Mouse (Mus musculus): Measurements from ENCODE around the gene Gm28053. TPM values are rescaled to one million over a fixed set of nuclear protein-coding genes. Genes with fewer than 3 reads are reported as not detected.
"Not testable (repeated sequence)": the region's sequence is repeated elsewhere in the genome, so short reads cannot be mapped to it uniquely, and the experiment has no call there.

Gene Gm28053
- polyA plus RNA-seq, 1 experiment from 2014 or later: 0.71 TPM

DNA sequence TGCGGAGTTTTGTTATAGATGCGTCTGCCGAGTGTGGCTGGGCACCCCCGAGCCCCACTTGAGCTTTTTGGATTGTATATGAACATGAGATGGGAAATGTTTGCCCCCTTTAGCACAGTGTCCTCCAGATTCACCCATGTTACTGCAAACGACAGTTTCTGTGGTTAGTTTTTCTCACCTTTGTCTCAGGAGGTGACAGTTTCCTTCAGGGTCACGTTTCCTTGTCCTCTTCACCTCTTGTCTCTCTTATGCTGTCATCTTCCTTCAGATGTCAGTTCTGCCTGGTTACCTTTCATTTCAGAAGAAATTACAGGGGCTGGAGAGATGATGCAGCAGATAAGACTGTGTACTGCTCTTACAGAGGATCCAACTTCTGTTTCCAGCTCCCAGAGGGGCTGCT lies 38.7 kb upstream of the Gm28053 start:
- no peak for ATAC-seq (ENCODE audit: low FRiP score)
- WGBS: 85% methylated on average over 6 of the region's 6 CpGs

DNA sequence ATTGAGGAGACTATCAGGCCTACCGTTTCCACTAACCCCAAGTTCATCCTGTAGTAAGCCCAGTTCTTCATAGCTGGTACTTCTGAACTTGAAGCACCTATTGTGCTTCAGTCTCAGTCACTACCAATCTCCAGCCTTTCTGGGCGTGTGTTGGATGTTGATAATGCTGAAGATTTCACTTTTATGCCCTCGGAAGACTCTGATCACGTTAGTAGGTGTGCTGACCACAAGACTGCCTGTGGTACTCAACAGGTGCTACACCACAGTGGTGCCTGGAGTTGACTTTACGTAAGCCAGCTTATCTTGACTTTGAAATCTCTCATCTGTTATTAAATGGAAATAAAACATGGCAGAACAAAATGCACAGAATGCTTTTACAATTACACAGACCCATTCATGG lies 38.0 kb upstream of the Gm28053 start:
- H3K27me3 ChIP-seq (ENCODE audit: control insufficient read depth, insufficient read depth, low read length): no peaks in the 10 kb centered on the region
- no peak overlapping the region for H3K4me3 ChIP-seq (replicated peaks; ENCODE audit: low read length)
- no peak overlapping the region for H3K4me2 ChIP-seq (replicated peaks)
- no peak for DNase-seq (ENCODE audit: low spot score)
- no peak for ATAC-seq (ENCODE audit: low FRiP score)
- H3K9ac ChIP-seq: no peak overlapping the region
- no peaks in the 10 kb centered on the region for H3K36me3 ChIP-seq (replicated peaks; ENCODE audit: control insufficient read depth, insufficient read depth)
- H3K27ac ChIP-seq: no peak overlapping the region
- H3K9me3 ChIP-seq (ENCODE audit: control insufficient read depth, low read length): no peaks in the 10 kb centered on the region
- H3K4me1 ChIP-seq (replicated peaks; ENCODE audit: control insufficient read depth, insufficient read depth, low read length): no peaks in the 10 kb centered on the region
- WGBS: 85% methylated on average over 5 of the region's 5 CpGs

More for the DNA sequence above, 38.7 kb upstream of the Gm28053 start:
- Histone ChIP-seq H3K4me3 (replicated peaks; ENCODE audit: low read length) (no peak overlapping the region), H3K27me3 (ENCODE audit: control insufficient read depth, insufficient read depth, low read length) (no peaks in the 10 kb centered on the region), H3K4me2 (replicated peaks) (no peak overlapping the region), H3K36me3 (replicated peaks; ENCODE audit: control insufficient read depth, insufficient read depth) (no peaks in the 10 kb centered on the region), H3K9ac (no peak overlapping the region), H3K4me1 (replicated peaks; ENCODE audit: control insufficient read depth, insufficient read depth, low read length) (no peaks in the 10 kb centered on the region), H3K27ac (no peak overlapping the region), H3K9me3 (ENCODE audit: control insufficient read depth, low read length) (no peaks in the 10 kb centered on the region)
- no peak for DNase-seq (ENCODE audit: low spot score)

DNA sequence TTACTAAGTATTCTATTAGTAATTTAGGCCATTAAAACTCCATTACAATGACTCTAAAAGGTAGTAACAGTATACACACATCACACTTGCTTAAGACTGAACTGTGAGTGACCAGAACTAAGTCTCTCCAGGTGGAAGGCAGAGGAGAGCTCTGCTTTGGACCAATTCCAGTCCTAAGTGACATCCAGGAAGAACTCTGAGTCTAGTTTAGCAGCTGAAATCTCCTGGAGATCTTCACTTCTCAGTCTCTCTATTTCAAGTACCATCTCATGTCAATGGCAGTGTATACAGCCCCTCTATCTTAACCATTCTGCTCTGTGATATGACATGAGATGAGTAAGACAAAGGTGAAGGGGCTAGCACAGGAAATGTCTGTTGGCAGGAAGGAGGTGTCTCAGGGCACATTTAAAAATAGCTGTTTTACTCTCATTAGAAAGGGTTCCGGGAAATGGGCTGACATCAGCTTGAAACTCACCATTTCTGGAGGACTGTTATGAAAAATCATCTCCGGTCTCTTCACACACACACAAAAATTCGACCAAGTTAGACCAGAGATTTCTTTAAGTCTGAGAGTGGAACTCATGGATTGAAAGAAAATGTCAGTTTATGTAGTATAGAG lies 36.8 kb upstream of the Gm28053 start:
- H3K4me2 ChIP-seq (replicated peaks): no peak overlapping the region
- H3K36me3 ChIP-seq (replicated peaks; ENCODE audit: control insufficient read depth, insufficient read depth): no peaks in the 10 kb centered on the region
- no peak overlapping the region for H3K27ac ChIP-seq
- no peaks in the 10 kb centered on the region for H3K9me3 ChIP-seq (ENCODE audit: control insufficient read depth, low read length)
- ATAC-seq (ENCODE audit: low FRiP score): no peak
- no peak overlapping the region for H3K9ac ChIP-seq
- H3K4me1 ChIP-seq (replicated peaks; ENCODE audit: control insufficient read depth, insufficient read depth, low read length): no peaks in the 10 kb centered on the region
- WGBS: 87% methylated on average over 3 of the region's 3 CpGs
- DNase-seq (ENCODE audit: low spot score): no peak
- H3K27me3 ChIP-seq (ENCODE audit: control insufficient read depth, insufficient read depth, low read length): no peaks in the 10 kb centered on the region
- no peak overlapping the region for H3K4me3 ChIP-seq (replicated peaks; ENCODE audit: low read length)

DNA sequence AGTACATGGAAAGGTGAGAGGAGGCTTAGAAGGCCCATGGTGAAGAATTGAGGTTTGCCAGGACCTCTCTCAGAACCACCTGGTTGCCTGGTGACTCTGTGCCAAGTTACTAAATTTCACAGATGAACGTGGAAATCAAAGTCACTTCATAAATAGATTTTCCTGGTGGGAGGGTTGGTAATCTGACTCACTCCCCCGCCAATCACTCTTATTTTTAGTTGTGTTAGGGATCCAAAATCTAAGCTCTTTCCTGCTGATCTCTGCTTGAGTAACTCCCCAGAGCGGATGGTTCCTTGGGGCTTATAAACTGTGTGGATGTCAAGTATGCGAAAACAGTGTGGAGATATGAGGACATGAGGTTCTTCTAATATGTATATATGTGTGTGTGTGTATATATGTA lies 36.1 kb upstream of the Gm28053 start:
- H3K36me3 ChIP-seq (replicated peaks; ENCODE audit: control insufficient read depth, insufficient read depth): no peaks in the 10 kb centered on the region
- no peak overlapping the region for H3K4me3 ChIP-seq (replicated peaks; ENCODE audit: low read length)
- no peak for DNase-seq (ENCODE audit: low spot score)
- no peaks in the 10 kb centered on the region for H3K27me3 ChIP-seq (ENCODE audit: control insufficient read depth, insufficient read depth, low read length)
- H3K9ac ChIP-seq: no peak overlapping the region
- H3K27ac ChIP-seq: no peak overlapping the region
- WGBS: 82% methylated on average over 4 of the region's 4 CpGs
- H3K9me3 ChIP-seq (ENCODE audit: control insufficient read depth, low read length): no peaks in the 10 kb centered on the region
- no peak for ATAC-seq (ENCODE audit: low FRiP score)
- no peak overlapping the region for H3K4me2 ChIP-seq (replicated peaks)
- H3K4me1 ChIP-seq (replicated peaks; ENCODE audit: control insufficient read depth, insufficient read depth, low read length): no peaks in the 10 kb centered on the region

- H3K4me2 ChIP-seq (replicated peaks); H3K36me3 ChIP-seq (replicated peaks; ENCODE audit: control insufficient read depth, insufficient read depth); H3K9me3 ChIP-seq (ENCODE audit: control insufficient read depth, low read length); ATAC-seq (ENCODE audit: low FRiP score); DNase-seq (ENCODE audit: low spot score); H3K4me1 ChIP-seq (replicated peaks; ENCODE audit: control insufficient read depth, insufficient read depth, low read length); H3K27me3 ChIP-seq (ENCODE audit: control insufficient read depth, insufficient read depth, low read length); H3K9ac ChIP-seq; H3K4me3 ChIP-seq (replicated peaks; ENCODE audit: low read length); H3K27ac ChIP-seq: not testable (repeated sequence)
- 100% methylated on average over 3 of the region's 4 CpGs for WGBS
Observed at GRCm38 (mm10) chr6:48683263-48683821, 35.1 kb upstream of the Gm28053 start.

- no peak for DNase-seq (ENCODE audit: low spot score)
- Histone ChIP-seq H3K9me3 (ENCODE audit: control insufficient read depth, low read length) (no peaks in the 10 kb centered on the region), H3K27ac (no peak within 1 kb of the TSS), H3K36me3 (replicated peaks; ENCODE audit: control insufficient read depth, insufficient read depth) (no peaks in the 10 kb centered on the region), H3K4me1 (replicated peaks; ENCODE audit: control insufficient read depth, insufficient read depth, low read length) (no peaks in the 10 kb centered on the region), H3K27me3 (ENCODE audit: control insufficient read depth, insufficient read depth, low read length) (no peaks in the 10 kb centered on the region), H3K9ac (no peak within 1 kb of the TSS), H3K4me2 (replicated peaks) (no peak within 1 kb of the TSS), H3K4me3 (replicated peaks; ENCODE audit: low read length) (no peak within 1 kb of the TSS)
- no peak for ATAC-seq (ENCODE audit: low FRiP score)
- WGBS: 84% methylated on average over 5 of the region's 5 CpGs
Observed at GRCm38 (mm10) chr6:48684319-48684718, 34.1 kb upstream of the Gm28053 start, which contains the start of gene Gimap4. Gimap4 (plus strand) TSS chr6:48684549.

- no peak for ATAC-seq (ENCODE audit: low FRiP score)
- no peak for DNase-seq (ENCODE audit: low spot score)
- Histone ChIP-seq H3K4me2 (replicated peaks) (no peak overlapping the region), H3K4me3 (replicated peaks; ENCODE audit: low read length) (no peak overlapping the region), H3K36me3 (replicated peaks; ENCODE audit: control insufficient read depth, insufficient read depth) (no peaks in the 10 kb centered on the region), H3K9ac (no peak overlapping the region), H3K9me3 (ENCODE audit: control insufficient read depth, low read length) (no peaks in the 10 kb centered on the region), H3K27me3 (ENCODE audit: control insufficient read depth, insufficient read depth, low read length) (no peaks in the 10 kb centered on the region), H3K4me1 (replicated peaks; ENCODE audit: control insufficient read depth, insufficient read depth, low read length) (no peaks in the 10 kb centered on the region), H3K27ac (no peak overlapping the region)
- WGBS: 68% methylated on average over 4 of the region's 4 CpGs
Observed at GRCm38 (mm10) chr6:48684806-48685205, 33.6 kb upstream of the Gm28053 start.

DNA sequence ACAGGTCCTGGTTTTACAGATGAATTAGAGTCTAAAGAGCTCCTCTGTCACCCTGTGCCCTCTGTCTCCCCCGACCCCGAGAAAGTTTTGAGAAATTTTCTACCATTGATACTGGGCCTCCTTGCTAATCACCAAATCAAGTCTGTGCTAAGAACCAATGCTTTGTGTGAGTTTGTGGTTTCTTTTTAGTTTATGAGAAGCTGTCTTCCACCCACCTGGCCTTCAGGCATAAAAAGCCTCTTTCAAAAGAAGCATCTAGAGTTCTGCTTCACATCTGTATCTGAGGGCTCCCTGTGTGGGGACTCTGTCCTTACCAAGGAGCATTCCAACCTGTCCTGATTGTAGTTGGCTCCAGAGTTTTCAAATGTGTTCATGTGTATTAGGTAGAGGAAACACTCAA lies 33.2 kb upstream of the Gm28053 start:
- Histone ChIP-seq H3K4me1 (replicated peaks; ENCODE audit: control insufficient read depth, insufficient read depth, low read length) (no peaks in the 10 kb centered on the region), H3K9me3 (ENCODE audit: control insufficient read depth, low read length) (no peaks in the 10 kb centered on the region), H3K27me3 (ENCODE audit: control insufficient read depth, insufficient read depth, low read length) (no peaks in the 10 kb centered on the region), H3K4me3 (replicated peaks; ENCODE audit: low read length) (no peak overlapping the region), H3K36me3 (replicated peaks; ENCODE audit: control insufficient read depth, insufficient read depth) (no peaks in the 10 kb centered on the region), H3K27ac (no peak overlapping the region), H3K9ac (no peak overlapping the region), H3K4me2 (replicated peaks) (no peak overlapping the region)
- no peak for ATAC-seq (ENCODE audit: low FRiP score)
- no peak for DNase-seq (ENCODE audit: low spot score)
- 95% methylated on average over 2 of the region's 2 CpGs for WGBS

DNA sequence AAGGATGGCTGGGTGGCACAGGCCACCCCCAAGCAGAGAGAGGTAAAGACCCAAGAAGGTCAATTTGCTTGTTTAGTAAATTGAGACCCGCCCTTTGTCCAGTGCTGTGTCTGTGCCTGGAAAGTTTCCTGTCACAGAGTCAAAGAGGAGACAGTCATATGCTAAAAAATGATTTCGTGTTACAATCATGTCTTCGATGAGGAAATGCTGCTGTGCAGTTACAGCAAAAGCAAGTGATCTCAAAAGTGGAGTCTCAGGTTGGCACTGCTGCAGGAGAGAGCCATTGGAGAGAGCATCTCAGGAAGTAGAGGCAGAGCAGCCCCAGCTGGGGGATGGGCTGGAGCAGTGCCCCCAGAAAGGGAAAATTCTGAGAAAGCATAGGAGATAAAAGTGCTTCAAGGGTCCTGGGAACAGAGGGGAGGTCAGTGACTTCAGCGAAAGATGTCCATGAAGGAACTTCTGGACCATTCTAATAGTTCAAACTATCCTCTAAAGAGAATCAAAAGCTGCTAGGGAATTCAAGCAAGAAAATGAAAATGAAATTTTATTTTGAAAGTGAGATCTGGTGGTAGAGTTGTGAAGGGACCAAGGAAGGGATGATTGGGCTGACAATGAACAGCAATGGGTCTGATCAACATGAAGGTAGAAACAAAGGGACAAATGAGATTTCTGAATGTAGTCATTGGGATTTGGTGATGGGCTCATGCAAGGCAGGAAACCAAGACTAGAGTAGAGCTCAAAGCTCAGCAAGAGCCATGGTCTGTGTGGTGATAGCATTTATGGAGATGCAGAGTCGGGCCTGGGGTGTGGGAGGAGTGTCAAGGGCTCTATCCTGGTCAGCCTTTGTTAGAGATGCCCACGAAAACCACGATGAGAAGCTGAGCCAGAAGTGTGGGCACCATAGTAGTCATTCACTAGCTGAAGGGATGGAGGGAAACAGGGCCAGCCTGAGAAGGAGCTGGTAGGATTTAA lies 32.4 kb upstream of the Gm28053 start:
- Histone ChIP-seq H3K36me3 (replicated peaks; ENCODE audit: control insufficient read depth, insufficient read depth) (no peaks in the 10 kb centered on the region), H3K27ac (no peak overlapping the region), H3K4me1 (replicated peaks; ENCODE audit: control insufficient read depth, insufficient read depth, low read length) (no peaks in the 10 kb centered on the region), H3K4me2 (replicated peaks) (no peak overlapping the region), H3K27me3 (ENCODE audit: control insufficient read depth, insufficient read depth, low read length) (no peaks in the 10 kb centered on the region), H3K9me3 (ENCODE audit: control insufficient read depth, low read length) (no peaks in the 10 kb centered on the region), H3K9ac (no peak overlapping the region), H3K4me3 (replicated peaks; ENCODE audit: low read length) (no peak overlapping the region)
- DNase-seq (ENCODE audit: low spot score) (no peak), ATAC-seq (ENCODE audit: low FRiP score) (no peak)
- 87% methylated on average over 7 of the region's 7 CpGs for WGBS

Measured in hindbrain, embryonic 14.5 days (tissue).